Mouse (Mus musculus) G1E (cell line): ENCODE data around the gene Fgd2.

Source experiments
- CTCF ChIP-seq: IDR thresholded peaks from 2 replicates; pipeline ENCODE4 v1.5.1; 2012; ENCODE audit warnings: low read depth, low read length, inconsistent platforms, mixed read lengths
- GATA1 ChIP-seq: IDR thresholded peaks from 2 replicates; pipeline ENCODE4 v1.6.1; 2012; ENCODE audit warnings: borderline replicate concordance, low read length, inconsistent platforms, mixed read lengths
- GATA2 ChIP-seq: IDR thresholded peaks from 2 replicates; pipeline ENCODE4 v1.6.1; 2012; ENCODE audit warnings: low read depth, low read length, inconsistent platforms, borderline replicate concordance
- POLR2AphosphoS5 ChIP-seq: IDR thresholded peaks from 2 replicates; pipeline ENCODE4 v1.6.1; 2012; ENCODE audit warnings: low read depth, low read length, inconsistent platforms; ENCODE audit not compliant: insufficient replicate concordance
- TAL1 ChIP-seq: conservative IDR thresholded peaks from 2 replicates; pipeline ENCODE4 v1.6.1; 2012; ENCODE audit warnings: low read depth, low read length, inconsistent platforms, mixed read lengths

DNA sequence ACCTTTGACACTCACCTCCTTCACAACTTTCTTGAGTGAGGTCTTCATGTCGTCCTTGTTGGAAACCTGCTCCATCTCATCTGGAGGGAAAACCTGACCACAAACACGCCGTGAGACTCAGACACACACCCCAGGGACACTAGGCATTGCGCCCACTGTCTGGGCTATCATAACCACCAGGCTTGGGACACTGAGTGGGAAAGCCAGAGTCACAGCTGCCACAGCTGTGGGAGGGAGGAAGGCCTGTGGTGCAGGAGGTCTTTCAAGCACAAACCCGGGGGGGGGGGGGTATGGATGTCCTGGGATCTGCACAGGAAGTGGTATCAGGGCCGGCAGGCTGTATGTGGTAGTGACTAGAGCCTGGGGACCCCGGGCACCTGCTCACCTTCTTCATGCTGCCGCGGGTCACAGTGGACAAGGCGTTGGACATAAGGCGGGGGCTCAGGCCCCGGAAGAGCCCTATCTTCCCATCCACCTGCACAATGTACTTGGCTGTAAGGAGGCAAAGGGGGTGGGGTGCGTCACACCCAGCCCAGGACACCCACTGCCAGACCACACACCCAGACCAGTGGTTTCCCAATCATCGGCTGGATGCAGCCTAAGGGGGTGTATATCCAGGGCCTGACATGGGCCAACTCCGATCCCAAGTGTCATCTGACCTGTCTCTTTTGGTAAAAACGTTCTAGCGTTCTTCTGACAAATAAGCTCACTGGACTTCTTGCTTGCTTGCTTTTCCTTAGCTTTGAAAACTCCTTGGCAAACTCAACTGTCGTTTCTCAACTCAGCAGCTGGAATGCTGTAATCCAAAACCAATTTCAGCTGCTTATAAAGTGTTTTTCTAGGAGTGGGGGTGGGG, 20.1 kb upstream of the Fgd2 start:
- TF ChIP-seq GATA1: no peak
- TF ChIP-seq CTCF: no peak
- TF ChIP-seq GATA2: no peak
- peak; percentile 21; the same call in 1 of the 2 replicates for TF ChIP-seq TAL1
- TF ChIP-seq POLR2AphosphoS5: no peak
